Mouse (Mus musculus): Measurements from ENCODE around the gene Tmem45b. TPM values are rescaled to one million over a fixed set of nuclear protein-coding genes. Genes with fewer than 3 reads are reported as not detected.

Tmem45b gene
- total RNA-seq, 2 experiments from 2014 or later, result not detected

DNA sequence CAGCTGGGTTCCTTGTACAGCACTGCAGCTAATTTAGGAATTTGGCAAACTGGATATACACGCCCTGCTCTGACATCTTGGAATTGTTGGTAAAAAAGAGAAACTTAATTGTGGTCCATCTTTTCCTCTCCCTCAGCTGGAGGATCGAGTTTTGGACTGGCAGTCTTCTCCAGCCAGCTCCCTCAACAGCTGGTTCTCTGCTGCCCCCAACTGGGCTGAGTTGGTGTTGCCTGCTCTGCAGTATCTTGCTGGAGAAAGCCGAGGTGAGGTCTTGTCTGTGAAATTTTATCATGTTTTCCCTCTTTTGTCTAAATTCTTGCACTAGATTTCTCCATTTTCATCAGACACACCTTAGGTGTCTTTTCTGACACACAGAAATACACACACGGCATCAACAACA lies 63.8 kb downstream of the Tmem45b start:
- DNase-seq, result peak; percentile 50 to 56

- DNase-seq, result no peak
Observed at GRCm38 (mm10) chr9:31387206-31387605, 77.1 kb downstream of the Tmem45b start.

- DNase-seq, result no peak
Observed at GRCm38 (mm10) chr9:31386368-31387180, 77.7 kb downstream of the Tmem45b start.

DNA sequence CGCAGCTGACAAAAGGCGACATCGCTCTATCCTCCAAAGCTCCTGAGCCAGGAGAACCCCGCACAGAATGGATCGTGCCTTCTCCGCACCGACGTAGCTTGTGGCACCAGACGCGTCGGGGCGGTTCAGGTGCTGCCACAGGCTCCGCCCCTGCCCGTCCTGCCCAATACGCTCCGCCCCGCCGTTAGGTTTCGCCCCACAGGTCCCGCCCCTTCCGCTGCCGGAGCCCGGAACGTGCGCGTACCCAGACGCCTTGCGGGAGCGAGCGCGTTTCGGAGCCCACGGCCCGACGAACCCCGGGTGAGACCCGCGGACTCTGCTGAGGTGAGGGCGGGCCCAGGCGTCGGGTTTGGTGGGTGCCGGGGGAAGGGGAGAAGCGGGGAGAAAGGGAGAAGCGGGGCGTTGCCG lies 78.3 kb downstream of the Tmem45b start, which contains the start of gene Nfrkb:
Gene Nfrkb, plus strand, starts transcription at position 246 of the 408 bp plus-strand sequence.
- DNase-seq, result peak; percentile 94

GRCm38 (mm10) chr9:31385500-31385869 lies 78.8 kb downstream of the Tmem45b start:
- DNase-seq, result no peak

GRCm38 (mm10) chr9:31384786-31385499 lies 79.3 kb downstream of the Tmem45b start:
- no peak for DNase-seq

DNA sequence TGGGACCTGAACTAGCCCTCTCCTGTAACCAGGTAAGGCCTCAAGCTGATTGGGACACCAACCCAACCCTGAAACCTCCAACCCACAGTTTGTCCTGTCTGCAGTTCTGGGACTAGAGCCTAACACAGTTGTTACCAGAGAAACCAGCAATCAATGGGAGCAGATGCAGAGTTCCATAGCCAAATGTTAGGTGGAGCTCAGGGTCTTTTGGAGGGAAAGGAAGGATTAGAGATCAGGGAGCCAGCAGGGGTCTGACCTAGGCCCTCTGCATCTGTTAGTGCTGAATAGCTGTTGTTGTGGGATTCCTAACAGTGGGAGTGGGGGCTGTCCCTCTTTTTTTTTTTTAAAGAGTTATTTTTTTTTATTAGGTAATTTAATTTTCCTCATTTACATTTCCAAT lies 87.6 kb downstream of the Tmem45b start:
- no peak for DNase-seq

Other genes starting within 250 kb of the Tmem45b start
- gene Prdm10, start 183.9 kb downstream of the Tmem45b start, total RNA-seq (2021), result 10 to 100 TPM; 22.6 to 23.4 TPM
- 10 to 100 TPM; 30.6 to 34.8 TPM for gene Nfrkb, start 78.3 kb downstream of the Tmem45b start, total RNA-seq (2021)

All from layer of hippocampus, postnatal 36 days (tissue).